Mouse (Mus musculus): ENCODE measurements around the gene Hrh3.

The Hrh3 gene

GRCm38 (mm10) chr2:180103978-180104658, at the start of gene Hrh3:
Hrh3 (minus strand) TSS chr2:180104488.
- DNase-seq (ENCODE audit: low spot score): peak; percentile 50

- DNase-seq (ENCODE audit: low spot score): no peak
Measured at GRCm38 (mm10) chr2:180148551-180148950, 44.3 kb upstream of the Hrh3 start.

- DNase-seq (ENCODE audit: low spot score): no peak
Measured at GRCm38 (mm10) chr2:180147379-180147778, 43.1 kb upstream of the Hrh3 start.

GRCm38 (mm10) chr2:180146091-180146490, 41.8 kb upstream of the Hrh3 start:
- no peak for DNase-seq (ENCODE audit: low spot score)

GRCm38 (mm10) chr2:180135414-180135813, 31.1 kb upstream of the Hrh3 start:
- no peak for DNase-seq (ENCODE audit: low spot score)

GRCm38 (mm10) chr2:180133911-180134310, 29.6 kb upstream of the Hrh3 start:
- no peak for DNase-seq (ENCODE audit: low spot score)

GRCm38 (mm10) chr2:180133231-180133630, 28.9 kb upstream of the Hrh3 start:
- no peak for DNase-seq (ENCODE audit: low spot score)

- no peak for DNase-seq (ENCODE audit: low spot score)
Measured at GRCm38 (mm10) chr2:180127675-180128074, 23.4 kb upstream of the Hrh3 start.

- DNase-seq (ENCODE audit: low spot score): no peak
Measured at GRCm38 (mm10) chr2:180126195-180126594, 21.9 kb upstream of the Hrh3 start.

- no peak for DNase-seq (ENCODE audit: low spot score)
Measured at GRCm38 (mm10) chr2:180124192-180124591, 19.9 kb upstream of the Hrh3 start.

- no peak for DNase-seq (ENCODE audit: low spot score)
Measured at GRCm38 (mm10) chr2:180120292-180120761, 16.0 kb upstream of the Hrh3 start.

GRCm38 (mm10) chr2:180119439-180120291, 15.4 kb upstream of the Hrh3 start:
- no peak for DNase-seq (ENCODE audit: low spot score)

GRCm38 (mm10) chr2:180118661-180119438, 14.6 kb upstream of the Hrh3 start, which contains the start of gene Osbpl2:
Osbpl2 (plus strand) TSS chr2:180119306.
- DNase-seq (ENCODE audit: low spot score): peak; percentile 99

GRCm38 (mm10) chr2:180117485-180118194, 13.4 kb upstream of the Hrh3 start:
- no peak for DNase-seq (ENCODE audit: low spot score)

GRCm38 (mm10) chr2:180116741-180117484, 12.6 kb upstream of the Hrh3 start:
- no peak for DNase-seq (ENCODE audit: low spot score)

- no peak for DNase-seq (ENCODE audit: low spot score)
Measured at GRCm38 (mm10) chr2:180116081-180116493, 11.8 kb upstream of the Hrh3 start.

GRCm38 (mm10) chr2:180115279-180115678, 11.0 kb upstream of the Hrh3 start:
- DNase-seq (ENCODE audit: low spot score): no peak

GRCm38 (mm10) chr2:180113909-180114890, 9.9 kb upstream of the Hrh3 start:
- DNase-seq (ENCODE audit: low spot score): no peak

GRCm38 (mm10) chr2:180108285-180108684, 4.0 kb upstream of the Hrh3 start:
- DNase-seq (ENCODE audit: low spot score): no peak

GRCm38 (mm10) chr2:180107081-180107480, 2.8 kb upstream of the Hrh3 start:
- DNase-seq (ENCODE audit: low spot score): no peak
